Mouse (Mus musculus): ENCODE data around the gene Pygl.

Gene Pygl

DNA sequence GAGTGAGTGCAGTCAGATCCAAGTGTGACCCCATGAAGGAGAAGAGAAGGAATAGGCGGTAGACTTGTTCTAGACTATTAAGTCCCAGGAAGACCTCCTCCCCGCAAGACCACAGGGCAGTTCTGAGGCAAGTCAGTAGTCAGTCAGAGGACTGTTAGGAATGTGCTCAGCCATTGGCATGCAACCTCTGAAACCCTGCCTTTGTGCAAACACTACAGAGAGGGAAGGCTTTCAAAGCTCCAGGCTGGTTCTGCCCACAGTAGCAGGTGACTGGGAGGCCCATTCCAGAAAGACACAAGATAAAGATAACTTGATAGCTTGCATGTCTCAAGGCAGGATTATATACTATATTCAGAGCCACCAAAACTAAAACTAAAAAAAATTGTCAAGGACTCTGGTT, at the start of gene Pygl:
Pygl (minus strand) TSS at position 195 of the 400 bp plus-strand sequence.
- no peak for DNase-seq (ENCODE audit: low read depth, low spot score)

DNA sequence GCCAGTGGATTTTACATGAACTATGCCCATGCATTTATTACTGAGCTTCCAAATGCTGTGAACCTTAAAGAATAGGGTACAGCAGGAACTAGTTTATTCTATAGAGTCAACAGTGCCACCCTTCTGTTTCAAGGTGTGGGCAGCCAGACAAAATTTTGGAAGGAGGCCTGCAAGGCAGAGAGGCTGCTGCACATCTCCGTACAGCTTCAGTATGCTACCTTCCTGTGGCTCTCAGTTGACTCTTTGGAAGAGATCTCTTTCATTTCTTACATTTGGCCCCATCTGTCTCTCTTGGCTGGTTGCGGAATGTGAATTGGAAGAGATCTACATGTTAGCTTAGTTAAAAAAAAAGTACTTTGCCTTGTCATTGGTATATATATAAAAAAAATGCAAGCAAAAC, 49.6 kb upstream of the Pygl start:
- DNase-seq (ENCODE audit: low read depth, low spot score), result no peak

DNA sequence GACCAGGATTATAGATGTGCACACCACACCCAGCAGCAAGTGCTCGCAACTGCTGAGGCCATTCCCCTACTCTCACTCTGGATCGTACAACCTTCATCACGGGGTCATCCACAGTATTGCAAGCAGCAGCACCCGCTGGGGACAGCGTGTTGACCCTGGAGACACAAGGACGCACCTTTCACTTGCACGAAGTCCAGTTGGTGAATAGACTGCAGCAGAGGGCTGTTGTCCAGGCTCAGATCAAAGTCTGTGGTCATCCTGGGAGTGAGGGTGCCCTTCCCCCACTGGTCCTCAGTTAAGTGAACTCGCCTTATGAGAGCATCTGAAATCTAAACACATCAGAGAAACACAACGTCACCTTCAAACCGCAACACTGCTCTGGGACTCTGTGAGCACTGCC, 49.1 kb upstream of the Pygl start:
- DNase-seq (ENCODE audit: low read depth, low spot score), result no peak

DNA sequence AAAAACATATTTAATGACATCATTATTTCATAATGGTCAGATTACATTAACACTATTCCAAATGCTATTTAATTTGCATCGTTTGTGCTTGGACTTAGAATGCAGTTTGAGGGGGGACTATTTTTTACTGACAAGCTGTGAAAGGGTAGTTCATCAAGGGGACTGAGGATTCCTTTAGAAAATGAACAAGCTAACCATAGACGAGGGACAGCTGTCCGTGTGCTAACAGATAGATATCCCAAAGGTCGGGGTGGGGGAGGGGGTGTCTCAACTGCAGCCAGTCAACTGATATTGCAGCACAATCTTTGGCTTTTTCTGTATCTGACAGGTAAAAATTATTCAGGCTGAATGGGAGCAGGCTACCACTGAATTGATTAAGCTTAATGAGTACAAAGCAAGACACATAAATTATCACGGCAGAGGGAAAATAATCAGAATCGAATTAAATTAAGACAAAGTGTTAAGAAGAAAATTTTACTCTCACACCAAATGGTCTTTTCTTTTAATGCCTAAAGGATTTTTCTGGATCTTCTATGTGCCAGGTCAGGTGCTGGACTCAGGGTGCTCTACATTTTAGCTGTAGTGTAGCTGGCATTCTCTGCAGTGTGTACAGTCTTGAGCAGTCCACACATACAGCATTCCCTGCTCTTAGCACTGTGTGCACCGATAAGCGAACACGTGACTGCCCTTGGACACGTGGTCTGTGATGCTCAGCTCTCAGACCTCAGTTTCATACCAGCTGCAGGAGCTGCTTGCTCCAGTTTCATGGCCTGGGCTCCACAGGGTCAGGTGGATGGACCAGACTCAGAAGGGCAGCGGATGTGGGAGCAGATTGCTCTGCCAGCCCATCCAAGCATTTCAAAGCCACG, 46.0 kb upstream of the Pygl start:
- no peak for DNase-seq (ENCODE audit: low read depth, low spot score)

DNA sequence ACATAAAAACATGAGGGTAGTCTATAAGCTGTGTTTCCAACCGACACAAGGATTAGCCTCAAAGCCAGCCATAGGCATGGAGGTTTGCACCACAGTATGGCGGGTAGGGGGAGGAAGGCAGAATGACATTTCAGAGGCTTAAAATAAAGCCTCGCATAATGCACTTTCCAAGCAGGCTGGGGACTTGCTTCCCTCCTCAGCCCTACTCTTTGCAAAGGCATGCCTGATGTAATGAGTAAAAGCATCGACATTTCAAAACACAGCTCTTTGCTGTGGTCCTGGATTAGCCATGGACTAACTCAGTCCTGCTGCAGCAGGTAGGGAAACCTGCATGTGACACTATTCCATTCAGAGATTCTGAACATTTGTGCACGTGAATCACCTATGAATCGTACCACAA, 38.4 kb upstream of the Pygl start:
- DNase-seq (ENCODE audit: low read depth, low spot score), result no peak

DNA sequence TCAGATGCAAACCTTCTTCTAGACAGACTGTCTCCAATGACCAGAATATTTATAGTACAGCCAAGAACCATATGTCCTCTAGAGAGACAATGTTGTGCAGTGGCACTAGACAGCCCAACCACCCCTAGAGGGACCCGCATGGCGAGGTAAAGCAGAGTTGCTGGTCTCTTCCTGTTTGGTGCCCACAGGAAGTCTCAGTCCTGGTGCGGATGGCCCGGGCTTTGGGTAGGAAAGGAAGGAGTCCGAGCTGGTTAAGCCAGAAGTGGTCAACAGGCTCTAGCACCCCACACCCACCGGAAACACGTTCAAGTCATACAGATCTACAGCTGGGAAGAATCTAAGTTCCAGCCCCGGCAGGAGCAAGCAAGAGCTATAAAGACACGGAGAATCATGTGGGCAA, 36.0 kb upstream of the Pygl start:
- DNase-seq (ENCODE audit: low read depth, low spot score), result no peak

DNA sequence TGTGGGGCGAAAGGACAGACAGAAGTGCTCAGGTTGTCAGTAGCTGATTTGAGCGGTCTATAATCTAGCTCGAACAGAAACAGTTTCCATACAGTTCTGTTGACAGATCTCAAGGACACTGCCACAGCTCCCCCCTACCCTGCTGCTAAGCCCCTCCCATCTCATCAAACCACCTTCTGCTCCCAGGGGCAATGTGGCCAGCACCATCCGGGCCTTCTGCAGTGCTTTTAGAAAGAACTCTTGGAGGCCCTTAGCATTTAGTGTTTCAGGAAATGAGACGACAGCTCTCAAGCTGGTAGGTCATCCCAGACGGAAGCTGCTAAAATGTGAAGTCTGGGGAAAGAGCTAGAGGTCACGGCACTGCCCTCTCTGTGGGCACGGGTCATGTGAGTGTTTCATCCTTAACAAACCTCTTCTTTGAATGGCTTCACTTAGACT, 35.2 kb upstream of the Pygl start:
- no peak for DNase-seq (ENCODE audit: low read depth, low spot score)

DNA sequence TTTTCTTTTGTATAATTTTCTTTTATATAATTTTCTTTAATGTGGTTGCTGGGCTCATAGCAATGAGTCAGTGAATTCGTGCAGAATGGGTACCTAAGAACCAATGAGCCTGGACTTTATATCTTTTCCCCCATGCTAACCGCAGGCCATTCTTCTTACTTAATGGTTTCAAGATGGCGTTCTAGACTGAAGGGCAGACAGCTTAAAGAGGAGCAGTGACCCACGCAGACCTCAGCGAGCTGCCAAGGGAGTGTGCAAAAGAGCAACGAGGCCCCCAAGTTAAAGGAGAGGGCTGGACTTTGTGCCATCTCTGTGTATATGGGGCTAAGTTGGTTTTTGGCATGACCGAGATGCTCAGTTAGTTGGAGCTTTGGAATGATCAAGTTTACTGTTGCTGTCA, 32.4 kb upstream of the Pygl start:
- no peak for DNase-seq (ENCODE audit: low read depth, low spot score)

DNA sequence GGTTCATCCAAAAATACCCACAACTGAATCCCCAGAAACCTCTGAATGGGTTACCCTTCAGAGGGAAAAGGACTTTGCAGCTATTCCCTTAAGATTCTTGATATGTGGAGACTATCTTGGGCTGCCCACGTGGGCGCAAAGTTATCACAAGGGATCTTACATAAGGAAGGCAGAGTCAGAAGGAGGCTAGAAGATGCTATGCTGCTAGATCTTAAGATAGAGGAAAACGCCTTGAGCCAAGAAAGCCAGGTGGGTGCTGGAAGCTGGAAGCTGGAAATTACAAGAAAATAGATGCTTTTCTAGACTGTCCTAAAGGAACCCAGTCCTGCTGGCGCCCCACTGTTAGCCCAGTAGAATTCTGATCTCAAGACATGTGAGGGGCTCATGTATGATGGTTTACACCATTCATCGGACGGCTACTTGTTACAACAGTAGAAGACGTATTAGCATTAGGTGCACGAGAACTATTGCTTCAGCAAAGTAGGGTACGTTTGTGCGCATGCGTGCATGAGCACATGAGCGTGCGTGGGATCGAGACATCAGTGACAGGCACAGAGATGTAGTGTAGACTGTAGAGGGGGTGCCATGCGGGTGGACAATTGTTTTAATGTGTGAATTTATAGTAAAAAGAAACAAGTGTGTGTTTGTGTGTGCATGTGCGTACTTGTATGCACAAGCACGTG, 31.1 kb upstream of the Pygl start:
- no peak for DNase-seq (ENCODE audit: low read depth, low spot score)

DNA sequence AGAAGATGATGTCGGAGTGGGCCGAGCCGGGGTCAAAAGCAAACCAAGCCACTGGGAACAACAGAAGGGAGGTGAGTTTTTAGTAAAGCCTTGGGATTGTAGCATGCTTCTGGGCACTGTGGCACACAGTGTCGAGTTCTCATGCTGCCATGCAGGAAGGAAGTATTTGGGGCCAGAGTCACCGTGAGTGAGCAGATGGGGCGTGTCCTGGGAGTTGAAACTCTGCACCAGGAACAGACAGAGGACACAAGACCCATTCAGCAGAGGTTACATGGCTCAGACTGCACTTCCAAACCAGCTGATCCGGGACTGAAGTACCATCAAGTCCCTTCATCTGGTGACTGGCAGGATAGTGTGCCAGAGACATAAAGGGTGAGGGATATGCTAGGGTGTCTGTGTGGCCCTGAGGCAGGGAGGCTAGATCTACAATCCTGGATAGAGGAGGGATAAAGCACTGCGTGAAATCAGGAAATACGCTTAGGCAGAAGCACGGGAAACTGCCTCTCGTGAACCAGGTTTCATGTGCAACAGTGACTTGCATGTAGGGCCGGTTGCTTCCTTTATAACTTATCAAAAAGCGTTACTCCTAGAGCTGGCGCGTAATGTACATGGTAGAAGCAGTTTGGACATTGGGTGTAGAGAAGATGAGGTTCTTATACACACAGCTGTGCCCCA, 20.1 kb upstream of the Pygl start:
- DNase-seq (ENCODE audit: low read depth, low spot score), result no peak

DNA sequence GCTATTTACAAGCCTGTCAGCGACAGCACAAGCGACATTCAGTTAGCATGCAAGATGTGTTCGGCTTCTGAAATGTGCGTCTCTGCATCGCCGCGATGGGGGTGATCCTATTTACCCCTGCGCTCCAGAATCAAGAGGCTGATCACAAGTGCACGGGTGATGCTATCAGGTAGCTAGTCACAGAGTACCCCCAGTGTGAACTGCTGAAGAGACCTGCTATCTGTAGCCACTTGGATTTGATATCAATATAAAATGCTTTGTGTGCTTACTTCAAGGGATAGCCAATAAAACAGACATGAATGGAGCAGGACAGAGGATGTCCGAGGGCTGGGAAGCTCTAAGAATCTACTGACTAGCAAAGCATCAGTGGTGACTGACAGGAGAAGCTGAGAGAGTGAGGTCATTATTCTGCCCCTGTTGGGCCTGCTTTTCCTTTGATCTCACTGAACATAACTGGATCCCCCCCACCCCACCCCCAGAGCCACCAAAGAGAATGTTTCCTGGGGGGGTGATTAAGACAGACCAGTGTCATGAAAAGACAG, 18.4 kb upstream of the Pygl start:
- DNase-seq (ENCODE audit: low read depth, low spot score), result no peak

DNA sequence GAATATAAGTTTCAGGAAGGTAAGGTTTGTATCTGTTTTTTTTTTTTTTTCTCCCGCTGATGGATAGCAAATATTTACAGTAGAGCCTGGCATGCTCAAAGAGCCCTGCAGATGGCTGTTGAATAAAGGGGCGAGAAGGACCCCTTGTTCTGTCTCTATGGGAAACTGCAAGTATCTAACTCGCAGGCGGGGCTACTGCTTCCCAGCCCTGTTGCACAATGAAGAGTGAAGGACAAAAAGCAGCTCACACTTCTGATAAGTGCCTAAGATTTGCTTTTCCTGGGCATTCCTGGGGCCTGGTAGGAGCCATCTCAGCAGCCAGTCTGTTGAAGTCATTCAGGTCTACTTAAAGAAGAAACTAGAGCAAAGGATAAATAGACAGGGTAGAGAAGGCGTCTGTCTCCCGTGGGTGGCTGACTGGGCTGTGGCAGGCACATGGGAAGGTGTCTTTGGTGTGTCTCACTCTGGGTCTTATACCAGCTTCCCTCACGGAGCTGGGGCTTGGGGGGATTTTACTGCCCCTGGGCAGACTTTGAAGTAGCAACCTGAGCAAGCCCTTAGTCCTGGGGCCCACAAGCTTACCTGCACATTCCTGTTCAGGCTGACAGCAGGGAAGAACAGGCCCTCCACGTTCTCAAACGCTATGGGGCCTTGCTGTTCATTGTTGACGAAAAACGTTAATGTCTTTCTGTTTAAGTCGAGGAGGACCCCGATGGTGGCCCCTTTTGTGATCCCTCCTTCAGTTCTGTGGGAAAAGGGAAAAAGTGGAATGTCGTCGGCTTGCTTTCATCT, 16.6 kb upstream of the Pygl start:
- DNase-seq (ENCODE audit: low read depth, low spot score), result no peak

DNA sequence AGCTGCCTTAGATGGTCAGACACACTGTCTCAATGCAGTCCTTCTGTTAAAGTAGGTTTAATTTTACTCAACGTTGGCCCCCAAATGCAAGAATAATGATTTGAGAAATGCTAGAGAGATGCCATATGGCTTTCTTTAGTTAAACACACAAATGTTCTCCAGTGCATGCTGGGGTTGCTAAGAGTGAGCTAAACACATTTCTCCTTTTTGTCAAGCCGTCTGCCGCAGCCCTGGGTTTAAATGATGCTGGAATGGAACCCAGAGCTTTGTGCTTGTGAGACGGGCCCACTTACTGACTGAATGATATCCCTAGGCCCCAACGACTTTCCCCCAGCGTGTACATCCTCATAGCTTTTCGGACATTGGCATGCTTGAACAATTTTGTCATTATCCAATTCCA, 11.3 kb upstream of the Pygl start:
- no peak for DNase-seq (ENCODE audit: low read depth, low spot score)

DNA sequence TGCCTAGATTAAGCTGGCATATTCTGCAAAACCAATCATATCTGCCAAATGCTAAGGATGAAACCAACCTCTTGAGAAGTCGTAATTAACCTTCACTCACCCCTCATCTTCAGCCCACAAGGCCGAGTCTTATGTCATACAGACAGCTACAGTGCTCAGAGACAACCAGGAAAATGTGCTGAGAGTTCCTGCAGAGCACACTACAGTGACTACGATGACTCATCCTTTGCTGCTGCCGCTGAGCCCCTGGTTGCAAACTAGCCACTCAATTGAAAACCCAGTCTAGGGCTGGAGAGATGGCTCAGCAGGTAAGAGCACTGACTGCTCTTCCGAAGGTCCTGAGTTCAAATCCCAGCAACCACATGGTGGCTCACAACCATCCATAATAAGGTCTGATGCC, 8.5 kb upstream of the Pygl start:
- DNase-seq (ENCODE audit: low read depth, low spot score), result no peak

DNA sequence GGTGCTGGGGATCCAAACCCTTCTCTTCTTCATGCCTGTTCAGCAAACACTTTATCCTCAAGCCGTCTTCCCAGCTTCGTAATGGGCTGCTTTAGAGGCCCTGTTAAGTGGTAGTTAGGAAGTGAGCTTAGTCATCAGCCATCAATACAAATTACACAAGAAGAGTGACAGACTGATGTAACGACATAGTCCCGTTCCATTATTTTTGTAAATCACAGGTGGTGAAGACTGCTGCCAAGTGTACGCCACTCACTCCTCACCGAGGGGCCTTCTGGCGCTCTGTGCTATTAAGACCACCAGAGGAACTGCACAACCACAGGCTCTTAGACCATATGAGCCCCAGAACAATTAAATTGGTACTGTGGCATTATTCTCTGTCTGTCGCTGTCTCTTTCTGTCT, 7.3 kb upstream of the Pygl start:
- DNase-seq (ENCODE audit: low read depth, low spot score), result no peak

DNA sequence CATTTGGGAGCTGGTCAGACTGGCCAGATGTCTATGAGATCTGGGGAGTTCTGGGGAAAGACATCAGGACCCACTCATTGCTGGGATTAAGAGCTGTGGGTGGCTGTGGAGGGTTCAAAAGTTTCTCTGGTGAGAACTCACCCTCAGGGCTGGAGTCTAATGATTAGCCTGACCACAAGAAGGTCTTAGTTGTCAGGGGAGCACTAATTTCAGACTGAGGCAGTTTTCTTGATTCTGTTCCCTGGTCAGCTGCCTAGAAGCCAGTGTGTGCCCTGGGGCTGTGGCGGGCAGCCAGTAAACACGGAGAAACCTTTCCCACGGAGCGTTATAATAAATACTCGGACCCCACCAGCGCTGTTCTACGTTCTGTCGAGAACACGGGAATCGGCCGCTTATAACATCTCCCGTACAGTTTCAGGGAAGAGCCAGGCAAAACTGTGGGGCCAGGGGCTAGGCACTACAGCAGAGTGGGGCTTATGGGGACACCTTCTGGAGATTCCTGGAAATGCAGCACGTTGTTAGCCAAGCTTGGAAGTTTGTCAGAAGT, 3.7 kb upstream of the Pygl start:
- DNase-seq (ENCODE audit: low read depth, low spot score), result peak; percentile 70

DNA sequence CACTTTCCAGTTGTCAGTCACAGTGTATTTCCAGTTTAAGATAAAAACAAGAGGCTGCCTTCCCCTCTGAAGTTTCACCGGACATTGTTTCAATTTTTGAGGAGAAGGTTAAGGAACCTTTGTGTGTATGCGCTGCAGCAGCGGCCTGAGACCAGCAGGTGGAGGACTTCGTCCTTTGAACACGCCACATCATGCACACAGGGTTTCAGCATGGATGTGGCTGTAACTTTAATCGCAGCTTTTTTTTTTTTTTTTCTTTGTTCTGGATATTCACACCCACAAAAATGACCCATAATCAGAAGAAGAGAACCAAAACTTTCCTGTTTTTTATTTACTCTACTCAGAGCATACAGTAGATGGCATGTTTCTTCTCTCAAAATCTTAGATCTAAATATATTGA, 3.1 kb upstream of the Pygl start:
- DNase-seq (ENCODE audit: low read depth, low spot score), result peak; percentile 68

DNA sequence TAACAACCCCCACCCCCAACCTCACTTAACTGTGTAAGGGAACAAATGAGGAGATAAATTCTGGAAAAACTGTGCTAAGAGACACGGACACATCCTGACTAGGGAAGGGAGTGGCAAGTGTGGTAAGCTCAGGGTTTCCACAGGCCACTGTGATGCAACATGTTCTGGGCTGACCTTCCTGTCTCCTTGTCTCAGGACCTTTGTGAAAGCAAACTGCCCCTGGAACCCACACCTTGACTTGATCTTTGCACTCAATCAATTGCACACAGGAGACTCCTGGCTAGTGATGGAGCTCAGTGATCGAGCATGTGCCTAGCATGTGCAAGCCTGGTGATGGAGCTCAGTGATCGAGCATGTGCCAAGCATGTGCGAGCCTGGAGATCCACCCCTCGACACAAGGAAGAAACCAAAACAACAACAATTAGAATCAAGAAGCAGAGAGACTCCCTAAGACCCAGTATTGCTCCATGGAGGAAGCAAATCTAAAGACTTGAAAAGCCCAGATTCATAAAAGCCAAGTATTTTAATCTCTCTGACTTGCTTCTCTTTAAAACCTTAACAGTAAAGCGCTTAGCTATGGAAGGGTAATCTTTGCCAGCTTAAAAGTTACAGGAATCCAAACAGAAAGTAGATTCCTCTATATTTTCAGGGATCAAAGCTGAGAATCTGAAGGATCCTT, 2.5 kb upstream of the Pygl start:
- no peak for DNase-seq (ENCODE audit: low read depth, low spot score)

DNA sequence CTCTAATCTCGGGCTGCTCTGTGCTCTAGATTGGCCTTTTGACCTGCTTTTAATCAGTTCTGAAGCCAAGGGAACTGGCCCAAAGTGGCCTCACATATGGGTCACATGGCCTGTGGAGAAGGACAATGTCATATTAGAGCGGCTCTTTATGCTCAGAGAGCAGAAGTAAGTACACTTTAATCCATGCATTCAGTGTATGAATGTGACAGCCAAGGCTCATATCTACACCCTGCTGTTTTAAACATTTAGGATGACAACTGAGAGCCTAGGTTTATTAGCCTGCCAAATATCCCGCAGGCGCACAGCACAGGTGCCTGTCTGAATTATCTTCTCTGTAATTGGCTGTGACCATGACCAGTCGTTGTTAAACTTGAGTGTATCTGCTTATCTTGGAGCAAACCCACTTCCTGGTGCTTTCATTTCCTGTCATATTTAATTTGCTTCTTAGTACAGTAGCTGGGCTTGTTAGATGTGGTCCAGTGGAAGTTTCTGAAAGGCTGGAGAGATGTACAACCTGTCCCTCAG, 794 bp upstream of the Pygl start:
- DNase-seq (ENCODE audit: low read depth, low spot score), result no peak

DNA sequence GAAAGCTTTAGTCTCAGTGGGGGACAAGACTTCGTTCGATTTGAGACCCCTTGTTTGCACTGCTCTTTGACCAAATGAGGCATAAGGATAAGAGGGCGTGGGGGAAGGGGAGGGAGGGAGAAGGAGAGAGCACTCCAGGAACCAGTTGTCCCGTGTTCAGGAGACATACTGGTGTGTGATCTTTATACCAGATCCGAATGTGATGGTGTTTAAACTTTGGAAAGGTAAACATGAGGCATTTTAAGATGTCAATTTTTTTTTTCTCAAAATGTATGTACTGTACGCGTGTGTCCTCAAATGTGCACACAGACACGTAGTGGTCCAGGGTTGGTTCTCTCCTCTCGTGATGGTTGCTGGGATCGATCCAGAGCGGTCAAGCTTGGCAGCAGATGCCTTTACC, 3.1 kb downstream of the Pygl start:
- DNase-seq (ENCODE audit: low read depth, low spot score), result no peak

Measured in ES-CJ7 (cell line).